Mouse (Mus musculus) lung, embryonic 15.5 days (tissue): Measurements from ENCODE around the gene Tex37. TPM values are rescaled to one million over a fixed set of nuclear protein-coding genes. Genes with fewer than 3 reads are reported as not detected.

Source experiments
- ATAC-seq: fragments of 200-750 bp; cut with Nextera tagmentation; 2 replicates; pipeline ENCODE4 v1.8.0; 2017; ENCODE audit warnings: moderate number of reproducible peaks, borderline replicate concordance; ENCODE audit not compliant: low FRiP score, low TSS enrichment; ENCODE audit errors: extremely low read depth
- H3K27ac ChIP-seq: fragments of 300-500 bp; sonication (generic); 2 replicates; pipeline ENCODE4 v1.5.1; 2015; ENCODE audit warnings: moderate library complexity, mild to moderate bottlenecking, inconsistent platforms
- H3K27me3 ChIP-seq: fragments of 300-500 bp; sonication (generic); 2 replicates; pipeline ENCODE4 v1.6.1; 2015; ENCODE audit warnings: inconsistent platforms
- H3K36me3 ChIP-seq: fragments of 300-500 bp; sonication (generic); 2 replicates; pipeline ENCODE4 v1.6.1; 2015; ENCODE audit warnings: inconsistent platforms
- H3K4me1 ChIP-seq: fragments of 300-500 bp; sonication (generic); 2 replicates; pipeline ENCODE4 v1.6.1; 2015; ENCODE audit warnings: inconsistent platforms
- H3K4me2 ChIP-seq: fragments of 300-500 bp; sonication (generic); 2 replicates; pipeline ENCODE4 v1.6.1; 2015; ENCODE audit warnings: inconsistent platforms, mild to moderate bottlenecking, moderate library complexity
- H3K4me3 ChIP-seq: fragments of 300-500 bp; sonication (generic); 2 replicates; pipeline ENCODE4 v1.5.1; 2015; ENCODE audit warnings: mild to moderate bottlenecking, inconsistent platforms
- H3K9ac ChIP-seq: fragments of 300-500 bp; sonication (generic); 2 replicates; pipeline ENCODE4 v1.6.1; 2015; ENCODE audit warnings: inconsistent platforms
- H3K9me3 ChIP-seq: fragments of 300-500 bp; sonication (generic); 2 replicates; pipeline ENCODE4 v1.6.1; 2016; ENCODE audit warnings: inconsistent platforms
- WGBS: fragments of 180-500 bp; shearing (Covaris S2); methylation state at CpG from one replicate; pipeline ENCODE4 v1.1.7; 2015; 5-methylcytosine and 5-hydroxymethylcytosine counted together
- polyA plus RNA-seq: library from polyadenylated mRNA; unstranded; fragments of >200 nt; fragmentation: Nextera tagmentation; extraction: Ambion mirVana; gene quantifications from 2 replicates; pipeline ENCODE4 v1.2.1, GENCODE M21; 2015

Gene Tex37
- polyA plus RNA-seq, 1 experiment from 2014 or later: not detected

DNA sequence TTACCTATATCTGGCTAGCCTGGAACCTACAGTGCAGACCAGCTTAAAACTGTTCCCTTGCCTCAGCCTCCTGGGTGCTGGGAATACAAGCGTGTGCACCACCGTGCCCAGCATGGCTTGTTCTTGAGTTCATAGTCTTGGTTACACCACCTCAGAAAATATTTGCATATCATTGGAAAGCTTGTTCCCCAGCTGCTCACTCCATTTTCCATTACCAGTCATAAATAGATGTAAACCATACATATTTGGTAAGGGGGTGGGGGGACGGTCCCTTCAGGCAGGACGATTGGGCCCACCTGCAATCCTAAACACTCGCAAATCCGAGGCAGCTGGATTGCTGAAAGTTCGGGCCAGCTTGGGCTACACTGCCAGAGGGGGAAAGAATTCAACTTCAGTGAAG, 34.5 kb upstream of the Tex37 start:
- Histone ChIP-seq H3K27ac (no peak overlapping the region), H3K27me3 (peaks cover 62% of the 10 kb centered on the region)
- 65% methylated on average over 7 of the region's 7 CpGs for WGBS

DNA sequence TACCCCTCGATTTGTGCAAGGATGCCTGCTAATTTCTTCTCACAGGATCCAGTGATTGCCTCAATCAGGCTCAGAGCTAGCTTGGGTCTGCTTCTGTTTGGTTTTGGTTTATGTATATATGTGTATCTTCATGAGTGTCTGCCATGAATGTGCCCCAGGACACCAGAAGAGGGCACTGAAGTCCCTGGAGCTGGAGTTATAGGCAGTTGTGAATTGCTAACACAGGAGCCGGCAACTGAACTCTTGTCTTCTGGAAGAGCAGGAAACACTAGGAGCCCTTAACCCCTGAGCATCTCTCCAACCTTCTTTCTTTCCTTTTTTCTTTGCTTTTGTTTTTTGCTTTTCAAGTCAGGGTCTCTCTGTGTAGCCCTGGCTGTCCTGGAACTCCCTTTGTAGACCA, 13.1 kb upstream of the Tex37 start:
- Histone ChIP-seq H3K4me2 (no peak overlapping the region), H3K36me3 (no peaks in the 10 kb centered on the region), H3K9me3 (no peaks in the 10 kb centered on the region), H3K4me1 (no peaks in the 10 kb centered on the region), H3K27ac (no peak overlapping the region), H3K4me3 (no peak overlapping the region), H3K27me3 (no peaks in the 10 kb centered on the region), H3K9ac (no peak overlapping the region)
- WGBS: 81% methylated on average over 2 of the region's 2 CpGs
- ATAC-seq: no peak

More for the DNA sequence above, 34.5 kb upstream of the Tex37 start:
- H3K9ac ChIP-seq: no peak overlapping the region
- no peak overlapping the region for H3K4me3 ChIP-seq
- no peaks in the 10 kb centered on the region for H3K36me3 ChIP-seq
- no peak overlapping the region for H3K4me2 ChIP-seq
- no peak for ATAC-seq
- H3K9me3 ChIP-seq: no peaks in the 10 kb centered on the region
- H3K4me1 ChIP-seq: peaks cover 9% of the 10 kb centered on the region; the same call in 1 of the 2 replicates

DNA sequence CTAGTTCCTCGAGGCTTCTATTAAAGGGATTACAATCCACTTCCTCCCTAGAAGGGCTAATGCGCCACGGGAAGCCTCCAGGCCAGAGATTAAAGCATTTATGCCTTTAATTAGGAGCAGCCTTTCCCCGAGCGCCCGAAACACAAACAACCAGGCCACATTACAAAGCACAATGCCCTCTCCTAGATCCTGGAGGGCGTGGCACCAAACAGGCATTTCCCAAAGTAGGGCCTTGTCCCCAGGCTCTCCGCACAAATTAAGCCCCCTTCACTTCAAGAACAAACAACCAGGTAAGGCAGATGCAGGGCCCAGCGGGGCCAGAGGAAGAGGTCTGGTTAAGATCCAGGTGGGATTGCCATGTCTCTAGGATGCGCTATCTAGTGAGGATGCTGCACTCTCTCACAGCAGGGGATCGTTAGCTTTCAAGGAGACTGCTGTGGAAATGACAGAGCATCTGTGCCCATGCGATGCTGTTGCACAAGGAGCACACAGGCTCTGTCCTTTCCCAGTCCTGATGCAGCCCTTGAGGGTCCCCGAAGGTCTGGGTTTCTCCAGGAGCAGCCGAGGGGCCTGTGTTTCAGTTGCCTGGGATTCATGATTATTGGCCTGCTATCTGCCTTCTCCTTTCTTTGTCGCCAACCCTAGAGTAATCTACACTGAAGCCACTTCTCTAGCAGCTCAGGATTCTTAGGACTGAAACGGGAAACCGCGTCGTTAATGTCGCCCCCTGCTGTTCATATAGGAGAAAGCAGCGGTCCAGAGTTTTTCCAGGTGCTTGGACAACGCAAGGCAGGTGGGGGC, 2.7 kb upstream of the Tex37 start:
- no peaks in the 10 kb centered on the region for H3K27me3 ChIP-seq
- H3K36me3 ChIP-seq: no peaks in the 10 kb centered on the region
- no peak overlapping the region for H3K9ac ChIP-seq
- 7% methylated on average over 22 of the region's 22 CpGs for WGBS
- no peak overlapping the region for H3K27ac ChIP-seq
- no peaks in the 10 kb centered on the region for H3K9me3 ChIP-seq
- peaks cover 5% of the 10 kb centered on the region for H3K4me1 ChIP-seq
- peak overlapping the region; percentile 50 for H3K4me2 ChIP-seq
- H3K4me3 ChIP-seq: no peak overlapping the region
- ATAC-seq: no peak

DNA sequence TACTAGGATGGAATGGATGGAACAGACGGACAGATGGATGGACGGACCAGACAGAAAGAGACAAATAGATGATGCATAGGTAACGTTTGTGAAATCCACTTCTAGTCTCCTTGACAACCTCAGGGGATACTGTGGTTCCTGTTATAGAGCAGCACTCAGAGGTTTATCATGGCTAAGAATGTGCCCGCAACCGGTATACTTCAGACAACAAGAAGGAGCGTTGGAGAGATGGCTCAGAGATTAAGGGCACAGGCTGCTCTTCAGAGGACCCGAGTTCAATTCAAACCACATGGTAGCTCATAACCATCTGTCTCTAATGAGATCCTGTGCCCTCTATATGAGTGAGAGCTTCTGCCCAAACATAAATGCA, 6.3 kb downstream of the Tex37 start:
- no peak overlapping the region for H3K9ac ChIP-seq
- H3K4me2 ChIP-seq: no peak overlapping the region; the same call in 1 of the 2 replicates
- 55% methylated on average over 7 of the region's 7 CpGs for WGBS
- H3K4me3 ChIP-seq: no peak overlapping the region
- peaks cover 17% of the 10 kb centered on the region for H3K27me3 ChIP-seq
- no peaks in the 10 kb centered on the region for H3K4me1 ChIP-seq
- H3K36me3 ChIP-seq: no peaks in the 10 kb centered on the region
- no peak overlapping the region for H3K27ac ChIP-seq
- ATAC-seq: no peak
- no peaks in the 10 kb centered on the region for H3K9me3 ChIP-seq

DNA sequence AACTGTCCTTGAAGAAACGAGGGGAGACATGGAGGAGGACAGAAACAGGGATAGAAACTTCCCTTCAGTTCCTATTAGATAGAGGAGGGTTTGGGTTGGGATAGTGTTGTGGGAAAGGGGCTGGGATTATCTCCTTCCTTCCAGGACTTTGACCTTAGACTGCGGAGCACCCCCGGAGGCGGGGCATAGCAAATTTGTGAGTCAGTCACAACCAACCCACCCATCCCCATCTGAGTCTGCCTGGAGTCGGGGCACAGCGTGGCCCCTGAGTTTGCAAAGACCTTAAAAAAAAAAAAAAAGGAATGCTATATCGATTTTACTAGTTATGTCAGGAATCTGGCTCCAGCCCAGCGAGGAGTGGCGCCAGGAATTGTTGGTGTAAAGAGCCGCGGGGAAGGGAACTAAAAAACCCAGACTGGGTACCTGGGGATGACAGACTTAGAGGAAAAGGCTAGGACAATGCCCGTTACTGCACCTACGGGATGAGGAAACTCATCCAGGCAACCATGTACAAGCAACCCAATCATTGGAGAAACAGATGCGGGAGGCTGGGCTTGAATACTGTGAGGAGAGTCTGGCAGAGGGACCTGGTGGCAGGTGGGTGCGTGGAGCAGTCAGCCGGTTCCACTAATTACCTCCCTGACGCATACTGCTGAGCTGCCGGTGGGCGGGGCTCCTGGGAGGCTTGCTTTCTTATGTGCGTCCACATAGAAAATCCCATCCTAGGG, 6.9 kb downstream of the Tex37 start:
- 9% methylated on average over 20 of the region's 20 CpGs for WGBS
- H3K9ac ChIP-seq: no peak overlapping the region
- no peak for ATAC-seq
- no peak overlapping the region for H3K27ac ChIP-seq
- peak overlapping the region; percentile 41 for H3K4me2 ChIP-seq
- H3K4me1 ChIP-seq: no peaks in the 10 kb centered on the region
- H3K9me3 ChIP-seq: no peaks in the 10 kb centered on the region
- H3K27me3 ChIP-seq: peaks cover 17% of the 10 kb centered on the region
- no peak overlapping the region for H3K4me3 ChIP-seq
- H3K36me3 ChIP-seq: no peaks in the 10 kb centered on the region

DNA sequence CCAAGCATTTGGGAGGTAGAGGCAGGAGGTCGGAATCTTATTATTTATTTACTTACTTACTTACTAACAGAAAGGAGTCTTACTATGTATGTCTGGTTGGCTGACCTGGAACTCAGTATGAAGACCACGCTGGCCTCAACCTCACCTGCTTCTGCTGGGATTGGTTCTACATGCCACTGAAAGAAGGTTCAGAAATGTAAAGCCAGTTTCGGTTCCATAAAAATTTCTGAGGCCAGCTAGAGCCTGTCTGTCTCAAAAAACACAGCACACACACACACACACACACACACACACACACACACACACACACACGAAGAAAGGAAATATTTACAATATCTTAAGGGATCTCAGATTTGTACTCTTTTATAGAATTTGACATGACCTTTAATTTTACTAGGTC, 8.4 kb downstream of the Tex37 start:
- peaks cover 17% of the 10 kb centered on the region for H3K27me3 ChIP-seq
- H3K9me3 ChIP-seq: no peaks in the 10 kb centered on the region
- no peak for ATAC-seq
- H3K27ac ChIP-seq: no peak overlapping the region
- H3K4me2 ChIP-seq: no peak overlapping the region
- 50% methylated on average over 4 of the region's 4 CpGs for WGBS
- no peak overlapping the region for H3K9ac ChIP-seq
- H3K36me3 ChIP-seq: 0 out of 2 replicates have a peak, but pooled peaks cover 9% of the 10 kb centered on the region
- no peak overlapping the region for H3K4me3 ChIP-seq
- H3K4me1 ChIP-seq: no peaks in the 10 kb centered on the region

DNA sequence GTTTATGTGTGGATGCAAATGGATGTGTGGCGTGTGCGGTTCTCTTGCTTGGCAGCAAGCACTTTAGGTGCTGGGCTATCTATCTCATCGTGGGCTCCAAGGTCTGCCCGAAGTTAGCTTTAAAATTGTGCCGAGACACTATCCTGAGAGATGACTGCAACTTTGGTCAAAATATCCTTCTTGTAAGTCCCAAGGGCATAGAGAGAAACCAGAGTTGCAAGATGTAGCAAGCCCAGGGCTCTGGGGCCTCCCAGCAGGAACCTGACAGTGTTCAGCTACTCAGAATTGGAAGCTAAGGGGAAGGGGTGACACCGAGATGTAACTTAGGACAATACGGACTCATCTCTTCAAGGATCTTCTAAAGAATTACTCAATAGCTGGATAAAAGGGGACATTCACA, 9.2 kb downstream of the Tex37 start:
- H3K9ac ChIP-seq: no peak overlapping the region
- 88% methylated on average over 7 of the region's 7 CpGs for WGBS
- H3K4me2 ChIP-seq: no peak overlapping the region
- ATAC-seq: no peak
- H3K4me1 ChIP-seq: no peaks in the 10 kb centered on the region
- H3K36me3 ChIP-seq: peaks cover 12% of the 10 kb centered on the region
- H3K9me3 ChIP-seq: no peaks in the 10 kb centered on the region
- H3K27me3 ChIP-seq: peaks cover 17% of the 10 kb centered on the region
- no peak overlapping the region for H3K4me3 ChIP-seq
- no peak overlapping the region for H3K27ac ChIP-seq

DNA sequence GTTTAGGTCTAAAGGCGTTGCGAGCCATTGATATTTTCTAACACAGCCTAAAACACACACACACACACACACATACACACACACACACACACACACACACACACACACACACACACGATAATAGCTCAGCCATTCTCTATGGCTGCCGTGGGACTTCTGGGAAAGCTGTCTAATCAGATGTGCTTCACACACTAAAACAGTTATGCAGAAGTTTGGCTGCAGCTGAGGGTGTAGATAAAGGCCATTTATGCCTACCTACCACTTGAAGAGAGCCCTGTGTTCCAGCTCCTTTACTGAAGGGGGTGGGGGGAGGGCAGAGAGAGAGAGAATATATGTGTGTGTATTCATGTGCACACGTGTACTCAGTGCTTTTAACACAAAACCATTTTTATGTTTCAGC, 15.0 kb downstream of the Tex37 start:
- no peak overlapping the region for H3K9ac ChIP-seq
- no peaks in the 10 kb centered on the region for H3K9me3 ChIP-seq
- no peak overlapping the region for H3K4me2 ChIP-seq
- H3K27ac ChIP-seq: no peak overlapping the region
- H3K4me3 ChIP-seq: no peak overlapping the region
- no peak for ATAC-seq
- peaks cover 37% of the 10 kb centered on the region for H3K36me3 ChIP-seq
- 77% methylated on average over 5 of the region's 5 CpGs for WGBS
- H3K27me3 ChIP-seq: no peaks in the 10 kb centered on the region
- H3K4me1 ChIP-seq: no peaks in the 10 kb centered on the region

DNA sequence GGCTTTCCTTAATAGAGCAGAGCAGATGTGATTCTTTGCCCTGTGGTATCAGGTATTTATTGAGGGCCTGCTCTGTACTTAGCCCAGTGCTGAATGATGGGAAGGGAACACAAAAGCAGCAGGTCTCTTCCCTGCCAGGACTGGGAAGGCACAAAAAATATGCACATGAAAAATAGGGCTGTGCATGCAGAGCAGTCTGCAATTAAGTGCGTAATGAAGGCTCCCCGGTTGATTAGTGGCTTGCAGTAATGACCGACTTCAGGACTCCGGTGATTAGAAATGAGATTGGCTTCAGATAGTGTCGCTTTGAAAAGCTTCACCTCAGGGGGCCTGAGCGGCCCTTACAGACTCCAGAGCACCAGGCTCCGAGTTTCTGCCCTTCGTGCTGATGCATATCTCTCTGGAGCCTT, 19.1 kb downstream of the Tex37 start:
- Histone ChIP-seq H3K27me3 (no peaks in the 10 kb centered on the region), H3K9ac (no peak overlapping the region), H3K27ac (no peak overlapping the region), H3K4me3 (no peak overlapping the region), H3K9me3 (no peaks in the 10 kb centered on the region), H3K36me3 (peaks cover 38% of the 10 kb centered on the region), H3K4me1 (no peaks in the 10 kb centered on the region), H3K4me2 (no peak overlapping the region)
- no peak for ATAC-seq
- 69% methylated on average over 8 of the region's 8 CpGs for WGBS

DNA sequence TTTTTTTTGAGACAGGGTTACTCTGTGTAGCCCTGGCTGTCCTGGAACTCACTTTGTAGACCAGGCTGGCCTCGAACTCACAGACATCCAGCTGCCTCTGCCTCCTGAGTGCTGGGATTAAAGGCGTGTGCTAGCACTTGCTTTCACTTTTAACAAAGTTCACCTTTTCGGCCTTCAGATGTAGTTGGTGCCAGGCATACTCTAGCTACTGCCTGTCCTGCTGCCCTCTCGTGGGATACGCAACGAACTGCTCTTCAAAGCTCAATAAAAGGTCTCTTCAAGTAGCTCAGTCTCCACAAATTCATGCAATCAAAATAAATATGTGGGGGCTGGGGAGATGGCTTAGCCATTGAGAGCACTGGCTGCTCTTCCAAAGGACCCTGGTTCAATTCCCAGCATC, 20.6 kb downstream of the Tex37 start:
- peaks cover 38% of the 10 kb centered on the region for H3K36me3 ChIP-seq
- ATAC-seq: no peak
- H3K27me3 ChIP-seq: no peaks in the 10 kb centered on the region
- no peaks in the 10 kb centered on the region for H3K4me1 ChIP-seq
- no peak overlapping the region for H3K9ac ChIP-seq
- no peaks in the 10 kb centered on the region for H3K9me3 ChIP-seq
- no peak overlapping the region for H3K4me2 ChIP-seq
- no peak overlapping the region for H3K27ac ChIP-seq
- WGBS: 78% methylated on average over 6 of the region's 6 CpGs
- H3K4me3 ChIP-seq: no peak overlapping the region

DNA sequence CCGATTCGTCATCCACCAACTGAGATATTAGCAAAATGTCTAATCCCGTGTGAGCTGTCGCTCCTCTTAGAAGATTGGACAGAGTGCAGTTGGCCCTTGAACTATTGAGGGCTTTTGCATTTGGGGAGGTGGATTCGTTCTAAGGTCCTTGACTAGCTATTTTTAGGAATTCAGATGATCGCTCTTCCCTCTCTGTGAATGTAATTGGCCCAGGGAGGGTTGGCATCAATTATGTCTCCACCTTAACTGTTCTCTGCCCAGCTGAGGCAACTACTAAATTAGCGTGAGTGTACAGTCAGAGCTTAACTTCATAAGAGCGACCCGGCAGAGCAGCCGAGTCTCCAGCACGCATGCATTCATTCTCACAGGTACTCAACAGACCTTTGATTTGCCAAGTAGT, 30.7 kb downstream of the Tex37 start:
- no peak overlapping the region for H3K27ac ChIP-seq
- no peaks in the 10 kb centered on the region for H3K4me1 ChIP-seq
- no peak for ATAC-seq
- H3K9ac ChIP-seq: no peak overlapping the region
- 85% methylated on average over 11 of the region's 11 CpGs for WGBS
- H3K4me3 ChIP-seq: no peak overlapping the region
- no peaks in the 10 kb centered on the region for H3K27me3 ChIP-seq
- H3K9me3 ChIP-seq: no peaks in the 10 kb centered on the region
- no peak overlapping the region for H3K4me2 ChIP-seq
- peaks cover 79% of the 10 kb centered on the region for H3K36me3 ChIP-seq

DNA sequence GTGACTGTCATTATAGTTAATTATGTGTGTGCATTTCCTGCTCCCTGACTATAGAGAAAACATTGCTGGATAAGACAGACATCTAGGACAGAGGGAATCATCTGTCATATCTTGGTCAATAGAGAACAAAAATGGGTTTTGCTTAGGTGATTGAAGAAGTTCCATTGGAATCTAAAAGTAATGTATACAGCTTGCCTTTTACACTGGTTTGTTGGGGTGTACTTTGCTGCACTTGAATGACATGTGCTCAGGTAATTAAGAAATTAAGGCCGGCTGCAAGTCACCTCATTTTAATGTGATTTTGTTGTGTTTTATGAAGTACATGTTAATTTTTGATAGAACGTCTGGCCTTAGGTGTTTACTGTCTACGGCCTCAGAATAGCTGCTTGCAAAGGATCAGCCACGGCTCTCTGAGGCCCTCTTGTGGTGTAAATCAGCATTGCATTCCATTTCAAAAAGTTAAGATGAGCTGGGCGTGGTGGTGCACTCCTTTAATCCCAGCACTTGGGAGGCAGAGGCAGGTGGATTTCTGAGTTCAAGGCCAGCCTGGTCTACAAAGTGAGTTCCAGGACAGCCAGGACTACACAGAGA, 37.9 kb downstream of the Tex37 start:
- Histone ChIP-seq H3K27me3 (no peaks in the 10 kb centered on the region), H3K36me3 (peaks cover 53% of the 10 kb centered on the region), H3K27ac (no peak overlapping the region), H3K4me1 (no peaks in the 10 kb centered on the region), H3K4me3 (no peak overlapping the region), H3K9me3 (no peaks in the 10 kb centered on the region), H3K9ac (no peak overlapping the region), H3K4me2 (no peak overlapping the region)
- ATAC-seq: no peak; the same call in 1 of the 2 replicates
- WGBS: 19% methylated on average over 5 of the region's 5 CpGs
